Mouse (Mus musculus): ENCODE results near the gene Arhgap45.

- TF ChIP-seq GATA1 (IDR thresholded peaks at IDR 0.05; ENCODE audit: borderline replicate concordance, low read length) (no peak), FLI1 (IDR thresholded peaks at IDR 0.05; ENCODE audit: low read length) (no peak)
Measured at GRCm38 (mm10) chr10:80020191-80020590, 3.7 kb downstream of the Arhgap45 start.

Measured in megakaryocyte, embryonic 14.5 days (primary cell).